Mouse (Mus musculus): ENCODE measurements around the gene Smim14.

The Smim14 gene

DNA sequence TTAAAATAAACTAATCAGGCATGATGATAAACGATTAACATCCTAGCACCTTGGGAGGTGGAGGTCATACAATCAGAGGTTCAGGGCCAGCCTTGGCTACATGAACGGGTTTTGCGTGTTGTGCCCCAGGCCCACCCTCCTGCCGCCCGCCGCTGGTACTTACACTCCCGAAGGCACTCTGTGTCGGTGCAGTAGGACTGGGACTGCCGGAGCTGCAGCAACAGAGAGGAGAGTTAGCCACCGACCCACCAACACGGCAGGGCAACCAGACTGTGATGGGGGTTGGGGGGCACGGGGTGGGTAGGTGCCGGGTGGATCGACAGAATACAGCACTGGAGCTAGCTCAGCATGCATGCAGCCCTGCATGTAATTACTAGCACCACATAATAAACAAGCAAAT lies 76.6 kb downstream of the Smim14 start:
- WGBS = 93% methylated on average over 14 of the region's 14 CpGs

- 78% methylated on average over 3 of the region's 3 CpGs for WGBS
Observed at GRCm38 (mm10) chr5:65459454-65459853, 77.5 kb downstream of the Smim14 start.

- WGBS = 61% methylated on average over 5 of the region's 5 CpGs
Observed at GRCm38 (mm10) chr5:65457846-65458245, 79.1 kb downstream of the Smim14 start.

DNA sequence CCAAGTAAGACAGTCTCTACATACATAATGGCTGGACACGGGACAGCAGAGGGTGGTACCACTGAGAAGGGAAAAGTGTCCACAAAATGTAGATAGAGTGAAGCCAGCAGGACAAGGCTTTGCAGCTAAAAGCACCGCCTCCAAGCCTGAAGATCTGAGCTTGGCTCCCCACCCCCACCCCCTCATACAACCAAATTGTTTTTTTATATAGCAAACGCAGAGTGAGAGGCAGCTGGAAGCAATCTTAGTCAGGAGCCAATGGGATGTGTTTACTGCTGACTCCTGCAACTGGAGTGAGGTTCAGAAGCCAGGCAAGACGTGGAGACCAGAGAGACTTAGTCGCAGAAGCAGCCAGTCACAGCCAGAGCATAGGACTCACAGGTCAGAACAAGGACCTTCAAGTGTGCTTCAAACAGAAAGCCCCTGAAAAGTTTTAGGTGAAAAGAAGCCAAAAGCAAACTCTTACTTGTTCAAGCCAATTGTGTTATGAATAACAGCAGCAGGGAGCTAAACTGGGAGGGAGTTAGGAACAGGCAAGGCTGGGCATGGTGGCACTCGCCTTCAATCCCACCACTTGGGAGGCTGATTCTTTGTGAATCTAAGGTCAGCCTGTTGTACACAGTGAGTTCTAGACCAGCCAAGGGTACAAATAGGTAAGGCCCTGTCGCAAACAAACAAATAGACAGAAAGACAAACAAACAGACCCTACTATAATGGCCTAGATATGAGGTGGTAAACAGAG lies 79.7 kb downstream of the Smim14 start:
- 60% methylated on average over 7 of the region's 7 CpGs for WGBS

- 79% methylated on average over 5 of the region's 5 CpGs for WGBS
Observed at GRCm38 (mm10) chr5:65454771-65455170, 82.2 kb downstream of the Smim14 start.

GRCm38 (mm10) chr5:65448941-65449340 lies 88.0 kb downstream of the Smim14 start:
- WGBS = 88% methylated on average over 4 of the region's 4 CpGs

DNA sequence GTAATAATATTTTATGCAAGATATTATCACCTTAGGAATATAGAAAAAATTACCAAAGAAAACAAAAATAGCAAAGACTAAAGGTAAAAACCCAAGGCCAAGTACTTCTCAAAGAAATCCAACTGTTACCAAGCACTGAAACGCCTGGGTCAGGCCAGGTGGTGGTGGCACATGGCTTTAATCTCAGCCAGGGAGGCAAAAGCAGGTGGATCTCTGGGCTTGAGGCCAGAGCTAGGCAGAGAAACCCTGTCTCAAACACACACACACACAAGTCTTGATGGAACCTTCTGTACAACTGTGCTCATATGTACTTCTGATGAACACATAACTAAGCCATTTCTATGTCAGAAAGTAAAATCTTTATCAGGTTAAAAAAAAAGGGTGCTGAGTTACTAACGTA lies 89.2 kb downstream of the Smim14 start:
- 72% methylated on average over 2 of the region's 2 CpGs for WGBS

- WGBS = 89% methylated on average over 2 of the region's 2 CpGs
Observed at GRCm38 (mm10) chr5:65446756-65447155, 90.2 kb downstream of the Smim14 start.

GRCm38 (mm10) chr5:65444981-65445380 lies 92.0 kb downstream of the Smim14 start:
- 65% methylated on average over 3 of the region's 6 CpGs for WGBS

- under 1% methylated on average over 51 of the region's 51 CpGs for WGBS
Observed at GRCm38 (mm10) chr5:65435806-65436561, 101.0 kb downstream of the Smim14 start, which contains the start of gene Ugdh. Gene Ugdh, minus strand, starts transcription at chr5:65435949.

GRCm38 (mm10) chr5:65435363-65435805 lies 101.6 kb downstream of the Smim14 start:
- 1% methylated on average over 42 of the region's 47 CpGs for WGBS

DNA sequence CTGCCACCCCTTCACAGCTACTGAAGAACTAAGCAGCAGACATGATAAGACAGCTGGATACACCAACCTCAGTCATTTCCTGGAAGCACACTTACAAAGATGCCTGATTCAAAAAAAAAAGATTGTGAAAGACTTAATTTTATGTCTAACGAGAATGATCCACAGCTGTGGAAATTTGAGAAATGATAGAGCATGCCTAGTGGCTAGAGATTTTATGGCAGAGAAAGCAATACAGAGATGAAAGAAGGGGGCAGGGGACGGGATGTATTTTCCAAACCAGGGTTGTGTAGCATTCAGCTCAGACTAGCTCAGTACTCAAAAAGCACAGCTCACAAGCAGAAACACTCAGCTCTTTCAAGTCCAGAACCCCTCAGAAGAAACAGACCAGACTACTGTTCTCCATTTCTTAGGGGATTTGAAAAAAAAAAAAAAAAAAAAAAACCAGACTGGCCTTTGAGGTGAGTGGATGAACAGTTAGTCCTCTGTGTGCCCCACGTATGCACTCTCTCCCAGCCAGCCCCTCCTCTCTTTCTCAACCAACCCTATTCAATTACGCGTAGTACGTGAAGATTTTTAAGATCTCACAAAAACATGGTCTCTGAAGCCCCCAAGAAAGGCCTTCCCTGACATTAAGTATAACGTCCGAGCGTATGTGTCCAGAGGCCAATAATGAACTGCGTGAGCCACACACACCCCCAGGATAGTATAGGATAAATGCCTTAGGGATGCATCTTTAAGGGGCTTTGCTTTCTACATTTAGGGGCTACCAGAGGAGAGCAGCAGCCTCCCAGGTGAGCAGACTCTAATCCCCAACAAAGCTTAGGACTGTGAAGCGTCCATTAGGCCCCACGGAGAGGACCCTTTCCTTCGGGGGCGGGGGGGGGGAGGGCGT lies 102.3 kb downstream of the Smim14 start:
- WGBS = 3% methylated on average over 15 of the region's 15 CpGs

DNA sequence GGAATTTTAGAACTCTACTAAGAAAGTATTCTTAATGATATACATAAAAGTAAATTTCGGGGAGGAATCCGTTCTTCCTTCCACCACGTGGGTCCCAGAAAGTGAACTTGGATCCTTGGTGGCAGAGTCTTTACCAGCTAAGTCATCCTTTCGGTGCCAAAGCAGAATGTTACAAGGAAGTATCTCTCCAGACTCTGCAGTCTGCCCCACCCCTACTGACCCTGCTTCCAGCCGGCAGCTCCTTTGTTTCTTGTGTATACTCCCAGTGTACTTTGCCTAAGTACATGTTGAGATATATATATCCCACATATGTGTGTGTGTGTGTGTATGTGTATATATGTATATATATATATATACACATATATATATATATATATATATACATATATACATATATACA lies 107.5 kb downstream of the Smim14 start:
- 82% methylated on average over 5 of the region's 5 CpGs for WGBS

DNA sequence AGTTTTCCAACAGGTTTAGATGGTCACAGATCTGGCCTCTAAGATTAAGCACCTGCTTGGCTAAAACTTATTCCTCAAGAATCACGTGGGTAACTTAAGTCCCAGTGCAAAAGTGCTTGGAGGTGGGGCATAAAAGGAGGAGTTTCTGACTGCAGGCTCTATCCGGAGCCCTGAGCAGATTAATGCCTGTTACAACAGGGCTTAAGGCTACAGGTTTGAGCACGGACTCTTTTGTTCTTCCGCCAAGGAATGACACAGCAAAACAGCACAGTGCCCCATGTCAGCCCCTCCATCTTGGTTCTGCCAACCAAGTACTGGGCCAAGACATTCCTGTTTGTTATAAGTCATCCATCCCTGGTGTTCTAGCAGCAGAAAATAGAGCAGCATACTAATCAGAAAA lies 108.7 kb downstream of the Smim14 start:
- WGBS = 55% methylated on average over 4 of the region's 4 CpGs

GRCm38 (mm10) chr5:65425251-65425650 lies 111.7 kb downstream of the Smim14 start:
- WGBS = 89% methylated on average over 5 of the region's 5 CpGs

GRCm38 (mm10) chr5:65424215-65424614 lies 112.8 kb downstream of the Smim14 start:
- 88% methylated on average over 6 of the region's 6 CpGs for WGBS

GRCm38 (mm10) chr5:65422803-65423202 lies 114.2 kb downstream of the Smim14 start:
- WGBS = 97% methylated on average over 8 of the region's 8 CpGs

DNA sequence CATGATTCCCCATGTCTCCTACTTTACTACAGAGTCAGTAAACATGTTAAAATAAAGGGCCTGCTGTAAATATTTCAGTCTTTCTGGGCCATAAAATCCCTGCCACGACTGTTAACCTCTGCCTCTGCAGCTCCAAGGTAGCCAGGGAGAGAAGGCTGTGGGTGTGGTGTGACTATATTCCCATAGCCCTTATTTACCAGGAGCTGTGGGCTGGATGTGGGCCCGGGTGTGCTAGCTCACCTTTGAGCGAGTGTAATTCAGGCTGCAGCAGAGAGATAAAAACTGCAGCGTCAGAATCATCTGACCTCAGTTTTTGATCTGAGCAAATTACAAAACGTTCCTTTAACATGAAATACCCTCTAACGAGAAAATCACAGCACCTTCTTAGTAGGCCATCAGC lies 116.2 kb downstream of the Smim14 start:
- 65% methylated on average over 6 of the region's 6 CpGs for WGBS

- WGBS = 69% methylated on average over 10 of the region's 10 CpGs
Observed at GRCm38 (mm10) chr5:65419136-65419535, 117.8 kb downstream of the Smim14 start.

GRCm38 (mm10) chr5:65415653-65416458 lies 121.1 kb downstream of the Smim14 start:
- WGBS = 45% methylated on average over 26 of the region's 26 CpGs

- 69% methylated on average over 12 of the region's 12 CpGs for WGBS
Observed at GRCm38 (mm10) chr5:65407989-65408388, 129.0 kb downstream of the Smim14 start.

Data from cerebral cortex, adult 2 months (tissue).